Mouse (Mus musculus) embryo, embryonic 11 days (tissue): Measurements from ENCODE around the gene Trim2.
A peak's percentile ranks its signal among the peaks of the same experiment; 100 is the strongest.

Experiments used
- DNase-seq: peaks from one replicate; pipeline ENCODE4 v3.0.0-alpha.2; 2015

The Trim2 gene

DNA sequence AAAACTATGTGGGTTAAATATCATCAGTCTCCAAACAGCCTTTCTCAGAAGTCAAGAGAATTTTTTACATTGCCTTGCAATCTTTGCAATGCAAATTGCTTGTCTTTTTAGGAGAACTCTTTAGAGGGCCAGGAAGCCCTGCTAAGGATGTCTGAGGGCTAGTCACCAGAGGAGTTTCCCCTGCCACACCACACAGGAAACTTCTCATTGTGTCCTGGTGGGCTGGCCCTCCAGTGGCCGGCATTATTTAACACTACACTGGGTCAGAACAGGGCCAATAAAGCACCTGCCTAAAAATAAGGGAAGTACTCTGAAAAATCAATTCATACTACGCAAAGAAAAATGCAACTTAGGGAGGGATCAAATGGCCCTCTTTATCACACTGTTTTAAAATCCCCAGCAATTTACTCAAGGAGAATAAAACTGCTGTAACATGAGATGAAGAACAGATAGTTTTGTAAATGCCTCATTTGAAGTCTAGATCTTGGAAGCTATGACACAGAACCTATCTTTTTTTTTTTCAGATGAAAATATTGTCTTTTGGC, 87.4 kb downstream of the Trim2 start:
- DNase-seq = peak; percentile 36

GRCm38 (mm10) chr3:84218498-84218897, 88.2 kb downstream of the Trim2 start:
- no peak for DNase-seq

DNA sequence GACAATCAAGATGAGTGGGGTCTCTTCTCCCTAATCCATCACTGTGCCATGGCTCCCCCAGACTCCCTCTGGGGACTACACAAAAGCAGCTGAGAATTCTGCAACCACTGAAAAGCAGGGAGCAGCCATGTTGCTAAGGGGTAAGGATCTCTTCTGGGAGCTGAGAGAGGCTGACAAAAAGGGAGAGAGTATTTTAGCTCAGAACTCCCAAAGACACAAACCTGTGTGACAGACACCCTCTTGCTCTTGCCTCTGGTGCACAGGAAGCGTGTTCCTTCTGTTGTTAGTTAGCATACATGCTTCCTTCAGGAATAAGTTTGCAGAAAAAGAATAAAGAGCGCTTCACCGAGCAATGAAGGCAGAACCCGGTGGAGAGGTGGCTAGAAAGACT, 88.7 kb downstream of the Trim2 start:
- no peak for DNase-seq

DNA sequence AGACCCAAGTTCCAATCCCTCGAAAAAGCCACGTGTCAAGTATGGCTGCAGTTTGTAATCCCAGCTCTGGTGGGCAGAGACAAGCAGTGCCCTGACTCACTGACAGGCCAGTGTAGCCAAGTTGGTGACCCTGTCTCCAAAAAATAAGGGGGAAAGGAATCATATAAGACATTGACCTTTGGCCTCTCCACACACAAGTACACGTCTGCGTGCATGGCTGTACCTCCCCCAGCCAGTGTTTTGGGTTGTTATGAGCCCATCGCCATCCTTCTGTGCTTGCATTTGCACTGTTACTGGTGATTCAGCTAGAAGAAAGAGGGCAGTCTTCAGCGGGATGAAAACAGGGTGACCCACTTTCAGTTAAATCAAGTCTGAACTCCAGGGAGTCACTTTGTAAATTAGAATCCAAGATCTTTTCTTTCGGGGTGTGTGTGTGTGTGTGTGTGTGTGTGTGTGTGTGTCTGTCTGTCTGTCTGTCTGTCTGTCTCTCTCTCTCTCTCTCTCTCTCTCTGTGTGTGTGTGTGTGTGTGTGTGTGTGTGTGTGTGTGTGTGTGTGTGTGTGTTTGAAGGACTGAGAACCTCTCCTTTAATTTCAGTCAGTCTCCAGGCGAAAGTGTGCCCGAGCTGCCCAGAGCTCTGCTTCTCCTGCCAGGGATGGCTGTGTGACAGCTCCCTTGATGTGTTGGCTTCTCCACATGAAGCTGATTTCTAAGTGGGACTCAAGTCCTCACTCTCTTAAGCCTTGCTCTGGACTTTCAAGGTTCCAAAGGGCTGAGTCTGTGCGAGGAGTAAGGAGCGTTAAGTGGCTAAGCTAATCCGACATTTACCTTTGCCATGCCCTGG, 89.3 kb downstream of the Trim2 start:
- DNase-seq = no peak

GRCm38 (mm10) chr3:84215743-84216360, 90.8 kb downstream of the Trim2 start:
- no peak for DNase-seq

DNA sequence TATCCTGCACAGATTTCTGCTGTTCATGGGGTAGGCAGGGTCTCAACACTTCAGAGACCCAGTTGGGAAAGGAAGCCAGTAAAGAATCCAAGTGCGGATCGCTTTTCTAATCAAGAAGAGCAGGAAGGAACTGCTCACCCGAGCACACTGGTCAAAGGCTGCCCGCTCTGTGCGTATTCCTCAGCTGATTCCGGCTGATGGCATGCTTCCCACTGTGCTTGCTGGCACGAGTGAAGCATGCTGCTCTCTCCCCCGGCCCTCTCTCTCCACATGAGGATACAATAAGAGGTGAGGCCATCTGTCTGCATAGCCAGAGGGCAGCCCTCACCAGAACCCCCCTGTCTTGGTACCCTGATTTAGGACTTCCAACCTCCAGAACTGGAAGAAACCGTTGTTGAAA, 91.4 kb downstream of the Trim2 start:
- DNase-seq = no peak

GRCm38 (mm10) chr3:84214501-84214900, 92.2 kb downstream of the Trim2 start:
- DNase-seq = no peak

- DNase-seq = no peak
Measured at GRCm38 (mm10) chr3:84211340-84211875, 95.3 kb downstream of the Trim2 start.

- DNase-seq = no peak
Measured at GRCm38 (mm10) chr3:84208917-84209513, 97.7 kb downstream of the Trim2 start.

DNA sequence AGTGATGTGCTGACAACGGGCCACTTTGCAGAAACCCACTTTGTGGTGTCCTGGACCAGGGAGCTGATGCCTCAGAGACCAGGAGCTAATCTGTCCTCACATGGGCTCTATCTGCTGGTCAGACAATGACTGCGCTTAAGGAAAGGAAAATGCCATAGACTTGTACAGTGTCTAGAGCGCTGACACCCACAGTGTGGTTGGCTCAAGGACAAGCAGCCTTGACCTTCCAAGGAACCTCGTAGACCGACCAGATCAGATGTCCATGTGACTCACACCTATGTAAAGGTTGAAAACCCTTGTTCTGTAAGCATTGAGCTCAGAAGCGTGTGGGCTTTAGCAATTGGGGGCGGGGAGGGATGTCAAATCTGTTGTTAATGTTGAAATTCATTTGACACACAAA, 98.2 kb downstream of the Trim2 start:
- DNase-seq = no peak

- no peak for DNase-seq
Measured at GRCm38 (mm10) chr3:84207366-84207765, 99.3 kb downstream of the Trim2 start.

- no peak for DNase-seq
Measured at GRCm38 (mm10) chr3:84206106-84206505, 100.6 kb downstream of the Trim2 start.

DNA sequence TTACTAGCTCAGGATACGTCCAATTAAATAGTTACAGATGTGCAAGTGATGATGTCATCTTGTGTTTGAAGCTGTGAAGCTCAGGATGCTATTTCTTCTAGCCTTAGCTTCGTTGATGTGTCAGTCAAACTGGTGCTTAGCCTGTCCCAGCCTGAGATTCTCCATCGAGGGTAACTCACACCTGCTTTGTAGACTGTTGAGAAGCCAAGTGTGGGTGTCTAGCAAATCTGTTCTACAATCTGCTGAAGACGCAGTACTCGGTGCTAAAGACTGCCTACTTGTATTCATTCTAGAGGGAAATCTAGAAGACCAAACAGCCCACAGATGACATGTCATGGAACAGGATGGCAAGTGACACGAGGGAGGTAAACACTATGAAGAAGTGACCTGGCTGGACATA, 101.0 kb downstream of the Trim2 start:
- no peak for DNase-seq

DNA sequence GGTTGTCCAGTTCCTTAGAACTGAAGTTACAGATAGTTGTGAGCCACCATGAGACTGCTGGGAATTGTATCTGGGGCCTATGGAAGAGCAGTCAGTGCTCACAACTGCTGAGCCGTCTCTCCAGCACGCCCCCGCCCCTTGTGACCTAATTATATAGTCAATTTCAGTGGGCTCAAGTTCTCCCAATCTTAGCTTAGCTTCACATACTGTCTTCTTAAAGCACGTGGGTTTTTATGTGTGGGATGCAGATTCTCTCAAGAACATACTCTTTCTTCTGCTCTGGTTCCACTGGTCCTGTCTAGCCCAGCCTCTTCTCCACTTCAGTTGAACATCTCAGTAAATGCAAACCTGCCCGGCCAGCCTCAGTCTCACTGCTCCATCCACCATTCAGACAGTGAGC, 102.0 kb downstream of the Trim2 start:
- DNase-seq = no peak

- DNase-seq = no peak
Measured at GRCm38 (mm10) chr3:84200559-84201420, 105.9 kb downstream of the Trim2 start.

DNA sequence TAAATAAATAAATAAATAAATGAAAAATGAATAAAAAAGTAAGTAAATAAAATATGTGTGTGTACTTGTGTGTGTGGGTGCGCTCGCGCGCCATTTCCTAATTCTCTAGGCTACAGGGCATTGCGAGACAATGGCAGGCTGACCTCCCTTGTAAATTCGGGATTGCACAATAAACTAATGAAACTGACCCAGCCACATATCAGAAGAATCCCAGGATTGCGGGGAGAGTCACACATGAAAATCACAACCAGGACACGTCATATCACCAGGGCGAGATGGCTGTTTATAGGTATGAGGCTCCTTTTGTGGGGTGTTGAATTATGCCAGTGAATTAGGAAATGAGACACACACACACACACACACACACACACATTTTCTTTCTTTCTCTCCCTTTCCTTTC, 107.2 kb downstream of the Trim2 start:
- no peak for DNase-seq

- DNase-seq = no peak
Measured at GRCm38 (mm10) chr3:84198229-84198628, 108.4 kb downstream of the Trim2 start.

DNA sequence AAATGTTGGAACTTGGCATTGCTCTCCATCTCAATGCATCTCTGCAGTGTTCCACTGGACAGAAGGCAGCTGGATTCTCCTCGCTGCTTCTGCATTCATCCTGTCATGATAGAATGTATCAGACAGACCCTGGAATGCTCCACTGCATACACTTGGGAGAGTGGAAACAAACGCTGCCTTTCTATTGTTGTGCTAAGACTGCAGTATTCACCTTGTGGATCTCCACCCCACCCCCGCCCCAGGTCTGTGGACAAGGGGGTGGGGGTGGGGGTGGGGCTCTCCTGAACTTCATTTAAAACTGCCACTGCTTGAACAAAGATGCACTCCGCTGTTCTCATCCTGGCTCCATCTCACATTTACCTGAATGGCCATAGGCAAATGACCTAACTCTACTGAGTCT, 112.8 kb downstream of the Trim2 start:
- DNase-seq = no peak

DNA sequence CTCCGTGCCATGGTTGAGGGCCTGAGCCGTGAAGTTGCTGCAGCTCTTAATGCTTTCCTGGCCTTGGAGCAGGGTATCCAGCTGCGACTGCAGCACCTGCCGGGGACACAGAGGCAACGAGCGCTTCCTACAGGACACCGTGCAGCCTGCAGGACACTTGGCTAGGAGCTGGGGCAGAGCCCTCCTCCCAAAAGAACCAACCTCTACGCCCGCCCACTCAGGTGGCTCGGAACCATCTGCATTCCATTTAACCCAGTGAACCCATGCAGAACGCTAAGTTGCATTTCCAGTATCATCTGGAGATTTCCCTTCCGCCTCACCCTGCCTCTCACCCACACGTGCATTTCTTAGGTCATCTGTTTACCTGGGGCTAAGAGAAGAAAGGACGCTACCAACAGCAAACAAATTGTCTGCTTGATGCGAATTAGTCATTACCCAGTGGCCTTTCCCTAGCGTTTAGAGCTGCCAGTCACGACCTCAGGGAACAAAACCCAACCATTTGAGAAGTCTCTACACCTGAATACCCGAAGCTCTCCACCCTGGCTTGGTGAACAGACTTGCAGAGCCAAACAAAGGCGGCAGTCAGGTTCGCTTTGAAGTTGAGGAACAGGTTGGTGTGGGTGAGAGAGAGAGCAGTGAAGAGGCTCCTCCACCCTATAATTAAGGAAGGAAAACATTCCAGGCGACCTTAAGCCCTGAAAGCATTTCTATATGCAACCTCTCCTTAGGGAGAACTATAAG, 115.4 kb downstream of the Trim2 start:
- DNase-seq = peak; percentile 40

DNA sequence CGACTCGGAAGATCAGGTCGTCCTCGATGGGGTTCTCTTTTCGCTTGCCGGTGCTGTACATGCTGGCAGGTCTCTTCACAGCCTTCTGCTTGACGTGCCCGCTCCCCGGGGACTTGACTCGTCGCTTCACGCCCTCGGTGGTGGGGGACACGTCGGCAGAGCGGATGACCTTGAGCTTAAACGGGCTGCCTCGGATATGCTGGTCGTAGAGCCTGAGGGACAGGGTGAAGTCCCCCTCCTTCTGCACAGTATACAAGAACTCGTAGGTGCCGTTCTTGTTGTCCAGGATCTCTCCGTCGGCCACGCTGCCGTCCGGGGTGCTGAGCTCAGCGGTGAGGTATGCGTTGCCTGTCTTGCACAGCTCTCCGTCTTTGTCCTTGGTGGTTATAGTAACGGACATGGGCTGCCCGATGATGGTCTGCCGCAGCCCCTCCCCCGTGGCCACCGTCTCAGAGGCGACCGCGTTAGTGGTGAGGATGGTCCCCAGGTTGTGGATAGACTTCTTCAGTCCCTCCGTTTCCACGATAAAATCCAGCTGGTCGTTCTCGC, 116.1 kb downstream of the Trim2 start:
- peak; percentile 42 for DNase-seq

- no peak for DNase-seq
Measured at GRCm38 (mm10) chr3:84189629-84190173, 117.0 kb downstream of the Trim2 start.
